Mouse (Mus musculus) testis, adult 2 months (tissue): ENCODE results near the gene Mcoln3. TPM values are rescaled to one million over a fixed set of nuclear protein-coding genes. Genes with fewer than 3 reads are reported as not detected.

ENCODE experiments used
- H3K27ac ChIP-seq: fragments of 200-500 bp; 2 replicates; pipeline ENCODE4 v1.5.1; 2012; ENCODE audit warnings: low read depth, low read length; ENCODE audit not compliant: control insufficient read depth, insufficient read depth
- H3K27me3 ChIP-seq: fragments of 200-500 bp; 2 replicates; pipeline ENCODE4 v1.6.1; 2012; ENCODE audit warnings: mild to moderate bottlenecking, low read length, moderate library complexity; ENCODE audit not compliant: control insufficient read depth, insufficient read depth
- H3K36me3 ChIP-seq: fragments of 200-500 bp; 2 replicates; pipeline ENCODE4 v1.6.1; 2012; ENCODE audit warnings: mild to moderate bottlenecking, low read length; ENCODE audit not compliant: control insufficient read depth, insufficient read depth
- H3K4me1 ChIP-seq: fragments of 200-500 bp; 2 replicates; pipeline ENCODE4 v1.6.1; 2012; ENCODE audit warnings: low read length; ENCODE audit not compliant: control insufficient read depth, insufficient read depth
- H3K4me3 ChIP-seq: fragments of 200-500 bp; 2 replicates; pipeline ENCODE4 v1.5.1; 2012; ENCODE audit warnings: low read depth, mild to moderate bottlenecking, low read length, moderate library complexity, mixed read lengths; ENCODE audit not compliant: control insufficient read depth
- CTCF ChIP-seq: fragments of 200-500 bp; IDR thresholded peaks from 2 replicates; pipeline ENCODE4 v1.5.1; 2012; ENCODE audit warnings: low read depth, mild to moderate bottlenecking, inconsistent platforms, low read length, moderate library complexity; ENCODE audit not compliant: control insufficient read depth, insufficient read depth, insufficient replicate concordance
- POLR2A ChIP-seq: fragments of 200-500 bp; IDR thresholded peaks from 2 replicates; pipeline ENCODE4 v1.6.1; 2012; ENCODE audit warnings: low read depth, mild to moderate bottlenecking, inconsistent platforms, low read length, moderate library complexity; ENCODE audit not compliant: control insufficient read depth
- polyA plus RNA-seq: library from polyadenylated mRNA; depleted of rRNA; stranded (reverse); fragments of >200 nt; gene quantifications from 2 replicates; pipeline ENCODE4 v1.2.3, GENCODE M21; 2012

Gene Mcoln3
- polyA plus RNA-seq, 1 experiment, result 0.11 TPM

GRCm38 (mm10) chr3:146173030-146173429 is 55.8 kb downstream of the Mcoln3 start:
- H3K27me3 ChIP-seq, result no peaks in the 10 kb centered on the region
- H3K27ac ChIP-seq, result no peak overlapping the region
- no peak overlapping the region for H3K4me3 ChIP-seq
- no peaks in the 10 kb centered on the region for H3K36me3 ChIP-seq
- TF ChIP-seq CTCF (no peak), POLR2A (no peak)
- H3K4me1 ChIP-seq, result no peaks in the 10 kb centered on the region

- H3K27me3 ChIP-seq, result no peaks in the 10 kb centered on the region
- H3K4me3 ChIP-seq, result no peak overlapping the region
- no peak overlapping the region for H3K27ac ChIP-seq
- TF ChIP-seq POLR2A (no peak), CTCF (no peak)
- H3K4me1 ChIP-seq, result no peaks in the 10 kb centered on the region
- no peaks in the 10 kb centered on the region for H3K36me3 ChIP-seq
Measured at GRCm38 (mm10) chr3:146174215-146174614, 57.0 kb downstream of the Mcoln3 start.

DNA sequence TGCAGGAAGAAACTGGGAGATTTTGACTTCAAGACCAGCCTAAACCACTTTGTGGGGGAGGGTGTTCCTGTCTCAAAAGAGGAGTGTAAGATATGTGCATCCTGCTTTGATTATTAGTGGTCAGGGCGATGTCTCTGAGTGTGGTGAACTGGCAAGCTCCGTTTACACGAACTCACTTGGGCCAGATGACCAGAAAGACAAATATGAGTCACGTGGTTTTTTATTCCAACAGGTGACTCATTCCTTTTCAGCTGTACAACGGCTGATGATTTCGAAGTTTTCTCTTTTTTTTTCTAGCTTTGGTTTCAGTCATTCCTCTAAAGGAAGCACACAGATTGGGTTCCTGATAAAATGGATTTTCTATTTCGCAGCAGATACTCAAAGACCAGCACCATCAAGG is 60.0 kb downstream of the Mcoln3 start:
- Histone ChIP-seq H3K27ac (no peak overlapping the region), H3K27me3 (no peaks in the 10 kb centered on the region), H3K4me1 (no peaks in the 10 kb centered on the region), H3K4me3 (no peak overlapping the region), H3K36me3 (no peaks in the 10 kb centered on the region)
- no peak for TF ChIP-seq POLR2A

DNA sequence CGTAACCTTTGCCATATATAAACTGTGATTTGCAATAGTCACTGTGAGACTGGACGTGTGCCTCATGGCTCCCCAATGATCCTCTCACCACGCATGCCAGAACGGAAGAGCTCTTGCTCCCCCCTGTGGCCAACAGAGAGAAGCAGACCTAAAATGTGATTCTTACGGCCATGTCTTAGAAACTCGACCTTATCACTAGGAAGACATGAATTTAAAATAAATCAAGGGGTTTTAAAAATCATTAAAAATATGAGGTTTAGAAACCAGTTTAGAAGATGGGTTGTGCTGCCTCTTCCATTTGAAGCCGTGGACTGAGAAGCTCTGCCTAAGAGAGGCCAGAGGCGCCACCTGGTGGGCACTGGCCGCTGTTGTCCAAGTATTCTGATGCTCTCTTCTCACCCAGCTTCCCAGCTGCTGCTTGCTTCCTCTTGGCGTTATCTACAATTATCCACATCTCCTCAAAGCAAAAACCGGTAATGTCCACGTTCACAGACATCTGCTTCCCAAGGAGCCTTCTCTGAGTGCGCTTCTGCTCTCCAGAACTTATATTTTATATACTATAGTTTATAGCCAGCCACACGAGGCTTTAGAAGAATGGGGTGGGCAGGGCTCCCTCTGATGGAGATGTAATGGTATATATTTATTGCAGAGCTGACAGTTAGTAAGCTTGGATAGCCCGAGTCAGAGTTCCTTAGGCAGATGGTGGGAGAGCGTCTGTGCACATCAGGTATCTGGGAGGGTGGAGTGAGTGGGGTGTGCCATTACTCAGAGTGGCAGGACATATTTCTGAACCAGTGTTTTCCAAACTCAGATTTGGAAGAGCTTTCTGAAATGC is 60.7 kb downstream of the Mcoln3 start:
- H3K36me3 ChIP-seq, result no peaks in the 10 kb centered on the region
- TF ChIP-seq CTCF (peak; percentile 74), POLR2A (no peak)
- no peaks in the 10 kb centered on the region for H3K4me1 ChIP-seq
- no peak overlapping the region for H3K27ac ChIP-seq
- H3K27me3 ChIP-seq, result no peaks in the 10 kb centered on the region
- no peak overlapping the region for H3K4me3 ChIP-seq

DNA sequence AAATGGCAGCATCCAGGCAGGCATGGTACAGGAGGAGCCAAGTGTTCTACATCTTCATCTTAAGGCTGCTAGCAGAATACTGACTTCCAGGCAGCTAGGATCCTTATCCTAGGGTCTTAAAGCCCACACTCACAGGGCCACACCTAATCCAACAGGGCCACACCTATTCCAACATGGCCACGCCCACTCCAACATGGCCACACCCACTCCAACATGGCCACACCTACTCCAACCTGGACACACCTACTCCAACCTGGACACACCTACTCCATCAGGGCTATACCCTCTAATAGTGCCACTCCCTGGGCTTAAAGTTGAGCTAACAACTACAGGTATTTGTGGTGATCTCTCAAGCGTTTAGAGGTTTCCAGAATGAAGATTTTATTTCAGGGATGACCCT is 63.1 kb downstream of the Mcoln3 start:
- H3K27ac ChIP-seq, result no peak overlapping the region
- no peaks in the 10 kb centered on the region for H3K27me3 ChIP-seq
- no peaks in the 10 kb centered on the region for H3K36me3 ChIP-seq
- no peak overlapping the region for H3K4me3 ChIP-seq
- TF ChIP-seq CTCF (no peak), POLR2A (no peak)
- H3K4me1 ChIP-seq, result no peaks in the 10 kb centered on the region

- TF ChIP-seq POLR2A (no peak), CTCF (peak; percentile 66; the same call in 1 of the 2 replicates)
Measured at GRCm38 (mm10) chr3:146180986-146181385, 63.7 kb downstream of the Mcoln3 start.

DNA sequence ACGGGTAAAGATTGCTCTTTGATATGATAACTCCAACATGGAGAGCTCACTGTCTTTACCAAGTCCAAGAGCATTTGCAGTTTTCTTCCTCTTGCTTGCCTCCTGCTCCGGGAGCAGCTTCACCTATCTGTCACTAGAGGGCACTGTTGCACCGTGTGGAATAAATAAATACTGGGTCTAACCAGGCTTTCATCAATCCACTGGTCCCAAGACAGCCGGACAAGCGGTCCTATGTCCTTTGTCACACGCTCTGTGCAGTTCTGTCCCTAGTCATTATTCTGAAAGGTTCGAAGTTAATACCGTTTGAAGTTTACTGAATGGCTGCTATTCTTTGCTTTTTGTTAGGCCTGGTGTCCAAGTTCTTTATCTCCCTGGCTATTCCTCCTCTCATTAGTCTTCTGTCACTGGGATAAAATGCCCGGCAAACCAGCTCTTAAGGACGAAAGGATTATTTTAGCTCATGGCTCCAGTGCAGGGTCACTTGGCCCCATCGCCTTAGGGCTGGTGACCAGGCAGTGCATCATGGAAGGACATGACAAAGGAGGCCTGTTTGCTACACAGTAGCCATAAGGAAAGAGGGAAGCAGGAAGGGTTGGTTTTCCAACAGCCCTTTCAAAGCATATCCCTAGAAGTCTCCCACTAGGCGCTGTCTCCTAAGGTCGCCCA is 67.9 kb downstream of the Mcoln3 start:
- no peak overlapping the region for H3K27ac ChIP-seq
- no peaks in the 10 kb centered on the region for H3K4me1 ChIP-seq

More at GRCm38 (mm10) chr3:146180986-146181385, 63.7 kb downstream of the Mcoln3 start:
- H3K4me3 ChIP-seq, result no peak overlapping the region
- H3K4me1 ChIP-seq, result no peaks in the 10 kb centered on the region
- no peaks in the 10 kb centered on the region for H3K27me3 ChIP-seq
- H3K27ac ChIP-seq, result no peak overlapping the region
- no peaks in the 10 kb centered on the region for H3K36me3 ChIP-seq

More for the DNA sequence above, 67.9 kb downstream of the Mcoln3 start:
- TF ChIP-seq POLR2A (no peak), CTCF (peak; percentile 66; the same call in 1 of the 2 replicates)
- H3K27me3 ChIP-seq, result no peaks in the 10 kb centered on the region
- H3K4me3 ChIP-seq, result no peak overlapping the region
- no peaks in the 10 kb centered on the region for H3K36me3 ChIP-seq
